Mouse (Mus musculus): ENCODE measurements around the gene Gm4131.

GRCm38 (mm10) chr14:62493456-62493855 is 73.3 kb downstream of the Gm4131 start:
- TF ChIP-seq CTCF (conservative IDR thresholded peaks at IDR 0.05; ENCODE audit: insufficient read depth, insufficient read length, low read depth, low read length) (no peak), POLR2A (IDR thresholded peaks at IDR 0.05; ENCODE audit: low read depth, low read length) (no peak)

All from kidney, adult 2 months (tissue).